Mouse (Mus musculus) limb, embryonic 10.5 days (tissue): ENCODE measurements around the gene Kap. TPM values are rescaled to one million over a fixed set of nuclear protein-coding genes. Genes with fewer than 3 reads are reported as not detected.
A peak's percentile ranks its signal among the peaks of the same experiment; 100 is the strongest.
"Not testable (repeated sequence)": the region's sequence is repeated elsewhere in the genome, so short reads cannot be mapped to it uniquely, and the experiment has no call there.

ENCODE experiments used
- DNase-seq: peaks from one replicate; pipeline ENCODE4 v3.0.0-alpha.2; 2017; ENCODE audit warnings: low spot score
- H3K27ac ChIP-seq: fragments of 300-500 bp; sonication (generic); 2 replicates; pipeline ENCODE4 v1.5.1; 2016; ENCODE audit warnings: mild to moderate bottlenecking
- H3K27me3 ChIP-seq: fragments of 300-500 bp; sonication (generic); 2 replicates; pipeline ENCODE4 v1.6.1; 2016; ENCODE audit warnings: low read depth, mild to moderate bottlenecking; ENCODE audit not compliant: poor library complexity, severe bottlenecking
- H3K36me3 ChIP-seq: fragments of 300-500 bp; sonication (generic); 2 replicates; pipeline ENCODE4 v1.6.1; 2016; ENCODE audit warnings: mild to moderate bottlenecking, moderate library complexity
- H3K4me1 ChIP-seq: fragments of 300-500 bp; sonication (generic); 2 replicates; pipeline ENCODE4 v1.6.1; 2016
- H3K4me3 ChIP-seq: fragments of 300-500 bp; sonication (generic); 2 replicates; pipeline ENCODE4 v1.5.1; 2016; ENCODE audit warnings: mild to moderate bottlenecking, moderate library complexity
- H3K9me3 ChIP-seq: fragments of 300-500 bp; sonication (generic); replicated peaks from 2 replicates; pipeline ENCODE4 v1.6.1; 2016; ENCODE audit warnings: mild to moderate bottlenecking
- WGBS: fragments of 180-500 bp; shearing (Covaris S2); methylation state at CpG from one replicate; pipeline ENCODE4 v1.1.7; 2016; 5-methylcytosine and 5-hydroxymethylcytosine counted together
- polyA plus RNA-seq: library from polyadenylated mRNA; unstranded; fragments of >200 nt; fragmentation: Nextera tagmentation; extraction: Ambion mirVana; gene quantifications from 2 replicates; pipeline ENCODE4 v1.2.1, GENCODE M21; 2016

Gene Kap
- polyA plus RNA-seq: not detected in 2 replicates

DNA sequence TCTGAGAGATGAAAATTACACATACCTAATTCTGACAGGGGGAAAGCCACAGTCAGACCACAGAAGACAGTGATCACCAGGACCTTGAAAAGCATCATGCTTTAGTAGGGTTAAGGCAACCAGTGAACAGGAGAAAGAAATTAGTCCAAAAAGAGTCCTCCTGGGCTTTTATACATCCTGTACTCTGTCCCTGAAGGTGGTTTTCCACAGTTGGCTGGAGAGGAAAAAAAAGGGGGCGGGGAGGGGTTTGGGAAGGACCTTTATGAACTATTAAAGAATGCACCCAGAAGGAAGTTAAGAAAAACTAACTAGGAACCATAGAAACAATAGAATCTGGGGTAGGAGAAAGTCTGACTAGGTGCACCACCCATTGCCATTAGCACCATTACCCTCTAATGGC, at the start of gene Kap:
Kap (minus strand) TSS at position 237 of the 400 bp plus-strand sequence.
- no peaks in the 10 kb centered on the region for H3K27me3 ChIP-seq
- 83% methylated on average over 1 of the region's 1 CpGs for WGBS
- H3K27ac ChIP-seq: no peak within 1 kb of the TSS
- no peak within 1 kb of the TSS for H3K4me3 ChIP-seq
- H3K9me3 ChIP-seq: no peaks in the 10 kb centered on the region; the same call in 1 of the 2 replicates
- no peak for DNase-seq
- H3K4me1 ChIP-seq: no peaks in the 10 kb centered on the region
- H3K36me3 ChIP-seq: no peaks in the 10 kb centered on the region

DNA sequence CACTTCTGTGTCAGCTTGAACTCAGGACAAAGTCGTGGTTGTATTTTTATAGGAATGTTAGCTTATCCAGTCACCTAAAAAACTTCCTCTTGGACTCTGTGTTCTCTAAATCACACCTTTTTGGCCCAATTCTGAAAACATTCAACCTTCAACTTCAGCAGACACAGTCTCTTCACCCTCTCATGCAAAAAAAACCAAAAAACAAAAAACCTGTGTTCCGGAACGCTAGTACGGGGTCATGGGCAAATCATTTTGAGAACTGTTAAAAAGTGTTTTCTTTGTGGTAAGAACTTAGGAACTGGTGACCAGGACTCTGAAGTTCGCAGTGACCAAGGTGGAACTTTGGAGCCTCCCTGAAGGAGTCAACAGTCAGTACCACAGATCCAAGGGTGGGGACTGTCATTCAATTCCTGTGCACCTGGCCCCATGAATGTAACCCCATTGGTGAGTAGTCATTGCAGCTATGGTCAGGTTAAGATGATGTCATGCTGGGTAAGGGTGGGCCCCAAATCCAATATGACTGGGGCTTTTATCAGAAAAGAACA, 32.4 kb upstream of the Kap start:
- no peaks in the 10 kb centered on the region for H3K4me1 ChIP-seq
- H3K4me3 ChIP-seq: no peak overlapping the region
- H3K27ac ChIP-seq: no peak overlapping the region
- no peaks in the 10 kb centered on the region for H3K9me3 ChIP-seq
- no peak for DNase-seq
- no peaks in the 10 kb centered on the region for H3K36me3 ChIP-seq
- no peaks in the 10 kb centered on the region for H3K27me3 ChIP-seq
- 94% methylated on average over 5 of the region's 5 CpGs for WGBS

DNA sequence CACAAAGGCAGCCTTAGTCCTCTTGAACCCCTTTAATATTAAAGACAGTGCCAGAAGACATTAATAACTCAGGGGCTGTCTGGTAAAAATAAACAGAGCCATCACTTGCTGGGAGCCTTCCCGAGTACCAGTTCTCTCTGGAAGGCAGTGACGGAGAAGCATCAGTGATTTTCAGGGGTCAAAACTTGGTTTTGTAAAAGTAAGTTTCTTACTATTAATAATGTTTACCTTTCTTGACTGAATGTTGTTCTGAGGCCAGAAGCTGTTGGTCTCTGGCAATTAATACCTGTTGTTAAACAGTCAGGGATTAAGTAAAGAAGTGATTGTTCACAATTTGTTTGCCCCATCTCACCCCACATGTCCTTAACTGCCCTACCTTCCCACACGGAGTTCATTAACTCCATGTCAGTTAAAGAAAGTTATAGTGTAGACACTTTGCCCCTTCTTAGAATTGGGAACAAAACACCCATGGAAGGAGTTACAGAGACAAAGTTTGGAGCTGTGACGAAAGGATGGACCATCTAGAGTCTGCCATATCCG, 30.0 kb upstream of the Kap start:
- H3K4me3 ChIP-seq: no peak overlapping the region
- no peaks in the 10 kb centered on the region for H3K27me3 ChIP-seq
- H3K27ac ChIP-seq: no peak overlapping the region
- 88% methylated on average over 5 of the region's 5 CpGs for whole genome bisulfite sequencing
- DNase-seq: no peak
- no peaks in the 10 kb centered on the region for H3K36me3 ChIP-seq
- no peaks in the 10 kb centered on the region for H3K9me3 ChIP-seq
- no peaks in the 10 kb centered on the region for H3K4me1 ChIP-seq

DNA sequence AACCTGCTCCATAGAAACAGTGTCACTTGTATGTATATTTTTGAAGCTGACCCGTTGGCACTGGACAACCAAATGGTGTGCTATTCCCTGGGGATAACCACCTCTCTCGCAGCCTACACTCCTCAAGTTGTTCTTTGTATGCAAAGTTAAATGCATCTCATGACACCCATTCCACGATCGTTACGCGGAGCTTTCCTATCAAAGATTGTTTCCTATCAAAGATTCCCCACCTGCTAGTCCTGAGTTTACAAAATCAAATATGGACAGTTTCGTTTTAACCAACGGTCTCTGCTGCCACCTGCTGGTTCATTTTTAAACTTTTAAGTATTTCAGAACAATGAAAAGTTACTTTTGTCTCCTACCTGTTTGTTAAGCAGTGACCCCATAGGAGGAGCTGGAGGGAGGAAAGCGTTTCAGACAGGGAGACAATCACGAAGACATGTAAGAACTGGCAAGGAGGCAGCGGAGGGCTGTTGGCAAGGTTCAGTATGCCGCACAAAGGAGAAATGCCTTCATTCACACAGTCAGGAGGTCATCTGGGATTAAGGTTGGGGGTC, 22.4 kb upstream of the Kap start:
- Histone ChIP-seq H3K9me3 (no peaks in the 10 kb centered on the region), H3K4me3 (no peak overlapping the region), H3K27me3 (no peaks in the 10 kb centered on the region), H3K4me1 (no peaks in the 10 kb centered on the region), H3K27ac (no peak overlapping the region), H3K36me3 (no peaks in the 10 kb centered on the region)
- DNase-seq: peak; percentile 44
- WGBS: 34% methylated on average over 12 of the region's 12 CpGs

GRCm38 (mm10) chr6:133872667-133873066, 19.1 kb upstream of the Kap start:
- H3K27ac ChIP-seq: no peak overlapping the region
- no peaks in the 10 kb centered on the region for H3K27me3 ChIP-seq
- no peaks in the 10 kb centered on the region for H3K36me3 ChIP-seq
- no peak overlapping the region for H3K4me3 ChIP-seq
- WGBS: 71% methylated on average over 2 of the region's 2 CpGs
- no peaks in the 10 kb centered on the region for H3K9me3 ChIP-seq
- DNase-seq: no peak
- H3K4me1 ChIP-seq: no peaks in the 10 kb centered on the region

DNA sequence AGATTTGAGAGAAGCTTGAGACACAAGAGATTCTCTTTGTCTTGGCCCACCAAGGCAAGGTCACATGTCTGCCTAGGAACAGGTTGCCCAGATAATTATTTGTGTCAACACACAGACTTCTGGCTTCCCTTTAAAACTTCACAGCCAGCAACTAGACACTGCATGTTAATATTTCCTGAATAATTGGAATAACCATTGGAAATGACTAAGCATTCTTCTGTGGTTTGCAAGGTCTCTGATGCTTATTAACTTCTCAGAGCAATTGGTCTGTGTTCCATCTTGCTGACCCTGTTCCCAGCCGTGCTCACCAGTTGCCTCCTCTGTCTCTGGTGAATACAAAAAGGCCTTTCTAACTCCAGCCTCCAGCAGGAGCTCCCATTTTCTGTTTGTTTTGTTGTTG, 17.6 kb upstream of the Kap start:
- H3K36me3 ChIP-seq: no peaks in the 10 kb centered on the region
- no peak overlapping the region for H3K27ac ChIP-seq
- H3K4me1 ChIP-seq: no peaks in the 10 kb centered on the region
- no peaks in the 10 kb centered on the region for H3K9me3 ChIP-seq
- H3K4me3 ChIP-seq: no peak overlapping the region
- no peak for DNase-seq
- H3K27me3 ChIP-seq: no peaks in the 10 kb centered on the region
- 77% methylated on average over 1 of the region's 1 CpGs for WGBS

- WGBS: 89% methylated on average over 1 of the region's 1 CpGs
- no peak for DNase-seq
- Histone ChIP-seq H3K36me3 (no peaks in the 10 kb centered on the region), H3K27me3 (no peaks in the 10 kb centered on the region), H3K4me1 (no peaks in the 10 kb centered on the region), H3K27ac (no peak overlapping the region), H3K9me3 (no peaks in the 10 kb centered on the region), H3K4me3 (no peak overlapping the region)
These were observed 14.8 kb upstream of the Kap start for GRCm38 (mm10) chr6:133868381-133868780.

GRCm38 (mm10) chr6:133855871-133856270, 2.3 kb upstream of the Kap start:
- H3K4me1 ChIP-seq: no peaks in the 10 kb centered on the region
- no peak overlapping the region for H3K27ac ChIP-seq
- H3K27me3 ChIP-seq: no peaks in the 10 kb centered on the region
- H3K4me3 ChIP-seq: no peak overlapping the region
- H3K36me3 ChIP-seq: no peaks in the 10 kb centered on the region
- 86% methylated on average over 2 of the region's 2 CpGs for WGBS
- H3K9me3 ChIP-seq: no peaks in the 10 kb centered on the region; the same call in 1 of the 2 replicates
- DNase-seq: no peak

- Histone ChIP-seq H3K4me3 (no peak overlapping the region), H3K4me1 (no peaks in the 10 kb centered on the region), H3K27ac (no peak overlapping the region), H3K9me3 (no peaks in the 10 kb centered on the region; the same call in 1 of the 2 replicates), H3K36me3 (no peaks in the 10 kb centered on the region), H3K27me3 (no peaks in the 10 kb centered on the region)
- 89% methylated on average over 2 of the region's 2 CpGs for WGBS
- DNase-seq: no peak
These were observed 4.2 kb downstream of the Kap start for GRCm38 (mm10) chr6:133849359-133849758.

DNA sequence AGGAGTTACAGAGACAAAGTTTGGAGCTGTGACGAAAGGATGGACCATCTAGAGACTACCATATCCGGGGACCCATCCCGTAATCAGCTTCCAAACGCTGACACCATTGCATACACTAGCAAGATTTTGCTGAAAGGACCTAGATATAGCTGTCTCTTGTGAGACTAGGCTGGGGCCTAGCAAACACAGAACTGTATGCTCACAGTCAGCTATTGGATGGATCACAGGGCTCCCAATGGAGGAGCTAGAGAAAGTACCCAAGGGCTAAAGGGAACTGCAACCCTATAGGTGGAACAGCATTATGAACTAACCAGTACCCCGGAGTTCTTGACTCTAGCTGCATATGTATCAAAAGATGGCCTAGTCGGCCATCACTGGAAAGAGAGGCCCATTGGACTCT, 4.7 kb downstream of the Kap start:
- H3K4me1 ChIP-seq, H3K36me3 ChIP-seq, H3K9me3 ChIP-seq, H3K27me3 ChIP-seq, DNase-seq, H3K4me3 ChIP-seq, H3K27ac ChIP-seq: not testable (repeated sequence)
- WGBS: 86% methylated on average over 6 of the region's 6 CpGs

DNA sequence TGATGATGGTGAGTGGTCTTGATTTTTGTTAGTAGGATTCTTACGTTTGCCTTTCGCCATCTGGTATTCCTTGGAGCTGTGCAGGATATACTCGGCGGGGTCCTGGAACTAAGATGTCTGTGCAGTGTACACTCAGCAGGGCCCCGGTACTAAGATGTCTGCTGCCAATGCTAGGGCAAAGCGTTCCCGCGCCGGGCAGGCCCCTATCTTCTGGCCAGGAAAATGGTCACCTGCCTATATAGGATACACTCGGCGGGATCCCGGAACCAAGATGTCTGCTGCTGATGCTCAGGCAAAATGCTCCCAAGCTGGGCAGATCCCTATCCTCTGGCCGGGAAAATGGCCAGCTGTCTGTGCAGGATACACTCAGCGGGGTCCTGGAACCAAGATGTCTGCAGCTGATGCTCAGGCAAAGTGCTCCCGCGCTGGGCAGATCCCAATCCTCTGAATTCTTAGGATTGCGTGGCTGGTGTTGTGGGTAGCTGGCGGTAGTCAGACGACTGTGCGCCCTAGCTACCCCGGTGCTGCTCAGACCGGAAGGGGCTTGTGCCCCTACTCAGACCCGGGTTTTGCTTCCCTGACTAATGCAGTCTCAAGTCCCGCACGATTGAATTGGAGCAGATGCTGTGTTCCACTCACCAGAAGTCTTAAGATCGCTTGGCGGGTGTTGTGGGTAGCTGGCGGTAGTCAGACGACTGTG, 15.1 kb downstream of the Kap start:
- 85% methylated on average over 29 of the region's 29 CpGs for WGBS

DNA sequence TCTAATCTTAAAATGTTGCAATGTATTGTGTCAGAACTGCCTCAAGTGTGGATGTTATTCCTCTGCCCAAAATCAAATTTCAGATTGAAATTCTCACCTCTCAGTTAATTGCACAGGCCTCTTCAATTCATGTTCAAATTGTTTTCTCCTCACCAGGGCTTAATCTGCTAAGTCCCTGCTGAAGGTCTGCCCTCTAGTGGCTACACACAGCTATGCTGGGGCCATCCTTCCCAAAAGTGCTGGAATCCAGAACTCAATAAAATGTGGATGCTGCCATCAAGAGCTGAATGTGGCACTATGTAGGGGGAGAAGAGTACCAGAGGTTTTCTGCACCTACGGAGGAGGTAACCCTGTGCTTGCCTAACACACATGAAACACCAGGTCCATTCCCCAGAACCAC, 41.2 kb downstream of the Kap start:
- Histone ChIP-seq H3K27me3 (no peaks in the 10 kb centered on the region), H3K27ac (no peak overlapping the region), H3K4me1 (no peaks in the 10 kb centered on the region), H3K9me3 (no peaks in the 10 kb centered on the region), H3K4me3 (no peak overlapping the region), H3K36me3 (no peaks in the 10 kb centered on the region)
- DNase-seq: no peak
- WGBS: 28% methylated on average over 1 of the region's 1 CpGs

More for the DNA sequence above, 15.1 kb downstream of the Kap start:
- not testable (repeated sequence) for H3K9me3 ChIP-seq, H3K27me3 ChIP-seq, H3K27ac ChIP-seq, H3K36me3 ChIP-seq, H3K4me1 ChIP-seq, DNase-seq, H3K4me3 ChIP-seq
